Mouse (Mus musculus): ENCODE measurements around the gene Vmn2r87. TPM values are rescaled to one million over a fixed set of nuclear protein-coding genes. Genes with fewer than 3 reads are reported as not detected.

Gene Vmn2r87
- polyA plus RNA-seq (2012; fragmentation: generic; extraction: Trizol): not detected

DNA sequence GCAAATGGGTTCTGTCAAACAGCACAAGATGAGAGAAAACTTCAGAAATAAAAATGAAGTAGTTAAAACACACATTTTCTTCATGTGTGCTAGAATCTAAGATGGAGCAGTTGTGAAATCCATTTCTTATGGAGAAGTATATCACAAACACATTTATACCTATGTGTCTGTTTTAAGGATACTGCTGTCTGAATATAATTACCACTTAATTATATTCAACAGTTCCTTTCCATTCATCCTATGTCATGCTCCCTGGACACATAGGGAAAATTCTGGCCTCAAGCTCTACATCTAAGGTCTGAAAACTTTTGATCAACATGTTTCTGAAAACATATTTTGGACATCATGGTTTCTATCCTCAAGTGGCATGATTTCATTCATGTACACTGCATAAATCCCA is at the start of gene Vmn2r87:
Vmn2r87 (minus strand) TSS at position 101 of the 400 bp plus-strand sequence.

DNA sequence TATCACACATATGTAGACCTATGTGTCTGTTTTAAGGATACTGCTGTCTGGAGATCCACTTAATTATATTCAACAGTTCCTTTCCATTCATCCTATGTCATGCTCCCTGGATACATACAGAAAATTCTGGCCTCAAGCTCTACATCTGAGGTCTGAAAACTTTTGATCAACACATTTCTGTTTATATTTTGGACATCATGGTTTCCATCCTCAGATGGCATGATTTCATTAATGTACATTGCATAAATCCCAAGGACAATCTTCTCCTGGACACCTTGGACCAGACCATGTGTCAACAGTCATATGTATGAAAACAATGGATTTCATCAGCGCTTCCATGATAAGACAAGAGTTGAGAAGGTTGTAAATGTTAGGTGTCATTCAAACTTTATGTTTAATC is 41.2 kb downstream of the Vmn2r87 start, which contains the start of gene Vmn2r86:
Vmn2r86 (minus strand) TSS at position 101 of the 400 bp plus-strand sequence.

DNA sequence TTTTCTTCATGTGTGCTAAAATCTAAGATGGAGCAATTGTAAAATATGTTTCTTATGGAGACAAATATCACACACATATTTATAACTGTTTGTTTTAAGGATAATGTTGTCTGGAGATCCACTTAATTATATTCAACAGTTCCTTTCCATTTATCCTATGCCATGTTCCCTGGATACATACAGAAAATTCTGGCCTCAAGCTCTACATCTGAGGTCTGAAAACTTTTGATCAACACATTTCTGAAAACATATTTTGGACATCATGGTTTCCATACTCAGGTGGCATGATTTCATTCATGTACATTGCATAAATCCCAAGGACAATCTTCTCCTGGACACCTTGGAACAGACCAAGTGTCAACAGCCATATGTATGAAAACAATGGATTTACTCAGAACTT is 67.6 kb downstream of the Vmn2r87 start, which contains the start of gene Vmn2r85:
Vmn2r85 (minus strand) TSS at position 101 of the 400 bp plus-strand sequence.

Other genes starting within 250 kb of the Vmn2r87 start
- not detected for gene Neurod4, start 217.2 kb downstream of the Vmn2r87 start, polyA plus RNA-seq (2012; fragmentation: generic; extraction: Trizol)
- gene Tespa1, start 174.5 kb downstream of the Vmn2r87 start, polyA plus RNA-seq (2012; fragmentation: generic; extraction: Trizol): not detected
- not detected for gene Vmn2r84, start 103.1 kb downstream of the Vmn2r87 start, polyA plus RNA-seq (2012; fragmentation: generic; extraction: Trizol)
- under 1 TPM in 1 of 2 experiments, not detected in 1; under 0.01 TPM for gene Vmn2r85, start 67.7 kb downstream of the Vmn2r87 start, polyA plus RNA-seq (2012; fragmentation: generic; extraction: Trizol)
- gene Vmn2r86, start 41.3 kb downstream of the Vmn2r87 start, polyA plus RNA-seq (2012; fragmentation: generic; extraction: Trizol): not detected